ENCODE assay signal across 12 mouse cellular contexts in the genomic region with DNA sequence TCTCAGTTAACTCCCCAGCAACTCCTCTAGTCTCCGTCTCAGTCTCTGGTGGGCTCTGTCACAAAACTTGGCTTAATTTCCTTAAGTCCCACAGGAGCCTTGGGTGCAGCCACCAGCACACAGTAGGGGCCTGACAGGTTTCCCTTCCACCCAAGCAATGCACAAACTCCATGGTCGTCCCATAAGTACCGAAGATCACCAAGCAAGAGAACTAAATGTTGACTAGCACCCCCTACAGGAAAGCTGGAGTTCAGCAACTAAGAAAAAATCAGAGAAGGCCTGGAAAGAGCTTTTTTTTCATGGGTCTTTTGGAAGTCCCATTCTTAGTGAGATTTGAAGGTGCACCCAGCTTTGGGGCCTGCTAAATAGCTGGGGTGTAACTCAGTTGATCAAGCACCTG. TPM values are rescaled to one million over a fixed set of nuclear protein-coding genes. Genes with fewer than 3 reads are reported as not detected.
DNase-seq lines count a peak whose midpoint lies in the region; ATAC-seq and TF ChIP-seq lines count a peak whose summit lies in the region.
"Had no signal": no experiment of that assay in that cellular context is flagged by ENCODE, and none has a peak within 500 bp of the region (broad histone marks: within the 10 kb centered on the region; RNA-seq: fewer than 3 reads in every experiment).

No protein-coding gene starts in this region.

- no peak overlapping the region for H3K27ac ChIP-seq in kidney, postnatal 0 days
- no peak overlapping the region for H3K27ac ChIP-seq in cortical plate, adult 2 months (ENCODE audit: insufficient read depth, low read length)
- H3K27ac ChIP-seq: limb, embryonic 12.5 days had no signal

- H3K27me3 ChIP-seq in kidney, postnatal 0 days (ENCODE audit: insufficient read depth, low read length), result no peaks in the 10 kb centered on the region
- H3K27me3 ChIP-seq: limb, embryonic 12.5 days had no signal

- no peaks in the 10 kb centered on the region for H3K9me3 ChIP-seq in kidney, postnatal 0 days (replicated peaks; ENCODE audit: low read length)
- H3K9me3 ChIP-seq: limb, embryonic 12.5 days had no signal

- TF ChIP-seq POLR2A in cortical plate, adult 2 months (IDR thresholded peaks at IDR 0.05; ENCODE audit: extremely low read depth, insufficient read depth, low read length), result no peak

- H3K4me3 ChIP-seq in kidney, postnatal 0 days (replicated peaks; ENCODE audit: low read depth, low read length), result no peak overlapping the region
- H3K4me3 ChIP-seq in cortical plate, adult 2 months (ENCODE audit: insufficient read depth, low read length), result no peak overlapping the region
- H3K4me3 ChIP-seq: limb, embryonic 12.5 days had no signal

- H3K4me1 ChIP-seq in kidney, postnatal 0 days (replicated peaks; ENCODE audit: insufficient read depth, low read length), result no peaks in the 10 kb centered on the region
- no peaks in the 10 kb centered on the region for H3K4me1 ChIP-seq in cortical plate, adult 2 months (ENCODE audit: control insufficient read depth, insufficient read depth, low read length)
- H3K4me1 ChIP-seq: limb, embryonic 12.5 days had no signal

- DNase-seq in CD4-positive, CD25-positive, alpha-beta regulatory T cell, adult 2 months (ENCODE audit: low read depth, low spot score), result peak; percentile 28
- DNase-seq in kidney, postnatal 0 days (ENCODE audit: low spot score), result no peak
- no peak for DNase-seq in kidney, adult 8-10 months
- peak; percentile 21 to 29 for DNase-seq in B cell, adult 2 months
- DNase-seq in T-cell, adult 2 months (ENCODE audit: low spot score), result no peak
- no peak for DNase-seq in thymus, postnatal 36 days
- DNase-seq: heart, postnatal 14 days; kidney, adult 11 months; layer of hippocampus, adult 9-11 months had no signal

- H3K36me3 ChIP-seq in kidney, postnatal 0 days (ENCODE audit: insufficient read depth, low read length), result no peaks in the 10 kb centered on the region
- H3K36me3 ChIP-seq: limb, embryonic 12.5 days had no signal

- peak; percentile 48; the same call in 1 of the 2 replicates for TF ChIP-seq CTCF in kidney, postnatal 0 days (IDR thresholded peaks at IDR 0.05; ENCODE audit: low read depth)
- TF ChIP-seq CTCF in cortical plate, adult 2 months (IDR thresholded peaks at IDR 0.05; ENCODE audit: extremely low read depth, insufficient read depth, low read length), result 0 out of 2 replicates have a peak, but pooled peaks have one; percentile 11

- no peak for ATAC-seq in CD4-positive, CD25-positive, alpha-beta regulatory T cell, adult 4 months
- no peak; the same call in 1 of the 2 replicates for ATAC-seq in kidney, postnatal 0 days (replicated peaks; ENCODE audit: low FRiP score, low read depth)

- no peak overlapping the region for H3K9ac ChIP-seq in kidney, postnatal 0 days (ENCODE audit: low read depth, low read length)
- H3K9ac ChIP-seq: limb, embryonic 12.5 days had no signal

- H3K4me2 ChIP-seq in kidney, postnatal 0 days (ENCODE audit: low read length), result no peak overlapping the region
- H3K4me2 ChIP-seq: limb, embryonic 12.5 days had no signal

- WGBS in kidney, postnatal 0 days, result 62% methylated on average over 3 of the region's 3 CpGs

RNA-seq across cellular contexts. Expression of gene Rufy4, which starts 14.1 kb away (rescaled TPM):
- polyA plus RNA-seq in CD4-positive, CD25-positive, alpha-beta regulatory T cell, adult 4 months (2017; shearing (Covaris generic)), result not detected
- polyA plus RNA-seq in kidney, postnatal 0 days (2015; fragmentation: Nextera tagmentation; extraction: Ambion mirVana), result 0.07 and 0.18 TPM in 2 replicates
- not detected in 2 replicates for polyA plus RNA-seq in cortical plate, adult 2 months (2012; rRNA removed)

RNA-seq across cellular contexts. Expression of gene Cxcr2, which starts 14.4 kb away (rescaled TPM):
- polyA plus RNA-seq in CD4-positive, CD25-positive, alpha-beta regulatory T cell, adult 4 months (2017; shearing (Covaris generic)), result not detected
- polyA plus RNA-seq in kidney, postnatal 0 days (2015; fragmentation: Nextera tagmentation; extraction: Ambion mirVana), result 0.30 and 0.51 TPM in 2 replicates
- polyA plus RNA-seq in cortical plate, adult 2 months (2012; rRNA removed), result not detected in 2 replicates

RNA-seq across cellular contexts. Expression of gene Tns1, which starts 15.2 kb away (rescaled TPM):
- 10 to 100 TPM; 19.0 to 40.5 TPM for polyA plus RNA-seq in CD4-positive, CD25-positive, alpha-beta regulatory T cell, adult 4 months (2017; shearing (Covaris generic))
- polyA plus RNA-seq in kidney, postnatal 0 days (2015; fragmentation: Nextera tagmentation; extraction: Ambion mirVana), result 65.4 and 71.8 TPM in 2 replicates
- 19.3 and 23.0 TPM in 2 replicates for polyA plus RNA-seq in cortical plate, adult 2 months (2012; rRNA removed)

RNA-seq across cellular contexts. Expression of gene Cxcr1, which starts 55.0 kb away (rescaled TPM):
- not detected for polyA plus RNA-seq in CD4-positive, CD25-positive, alpha-beta regulatory T cell, adult 4 months (2017; shearing (Covaris generic))
- not detected in 2 replicates for polyA plus RNA-seq in kidney, postnatal 0 days (2015; fragmentation: Nextera tagmentation; extraction: Ambion mirVana)
- not detected in 2 replicates for polyA plus RNA-seq in cortical plate, adult 2 months (2012; rRNA removed)
- polyA plus RNA-seq: limb, embryonic 12.5 days had no signal

Comparison
In these comparisons a context has a peak if more than half of its experiments do, and no peak if none do; other contexts are left out.
1. DNase-seq: peak in CD4-positive, CD25-positive, alpha-beta regulatory T cell, adult 2 months (single experiment) and B cell, adult 2 months (2 of 2); none in kidney, postnatal 0 days (single experiment), kidney, adult 8-10 months (0 of 2), T-cell, adult 2 months (single experiment) and thymus, postnatal 36 days (0 of 2).